Mouse (Mus musculus): Measurements from ENCODE around the gene Nfic. TPM values are rescaled to one million over a fixed set of nuclear protein-coding genes. Genes with fewer than 3 reads are reported as not detected.
A peak's percentile ranks its signal among the peaks of the same experiment; 100 is the strongest.

The Nfic gene
- polyA plus RNA-seq, 1 experiment from 2014 or later, result 29.2 TPM

GRCm38 (mm10) chr10:81351678-81352291, 103.7 kb downstream of the Nfic start:
- no peak overlapping the region for H3K27ac ChIP-seq (ENCODE audit: low read depth, low read length)
- TF ChIP-seq CTCF (IDR thresholded peaks at IDR 0.05; ENCODE audit: low read depth), result no peak
- H3K36me3 ChIP-seq (ENCODE audit: control insufficient read depth, insufficient read depth), result peaks cover 13% of the 10 kb centered on the region; the same call in 1 of the 2 replicates
- no peak for ATAC-seq
- H3K9ac ChIP-seq (ENCODE audit: low read depth, low read length), result no peak overlapping the region
- H3K9me3 ChIP-seq (ENCODE audit: control insufficient read depth), result no peaks in the 10 kb centered on the region
- no peak overlapping the region for H3K4me3 ChIP-seq (ENCODE audit: low read depth, low read length)
- WGBS, result 12% methylated on average over 9 of the region's 9 CpGs
- H3K27me3 ChIP-seq (replicated peaks; ENCODE audit: control insufficient read depth, insufficient read depth, low read length), result no peaks in the 10 kb centered on the region
- H3K4me1 ChIP-seq (replicated peaks; ENCODE audit: control insufficient read depth, insufficient read depth, low read length), result no peaks in the 10 kb centered on the region
- H3K4me2 ChIP-seq (replicated peaks; ENCODE audit: low read depth), result 0 out of 2 replicates have a peak overlapping the region, but pooled peaks have one; percentile 21

- Histone ChIP-seq H3K36me3 (ENCODE audit: control insufficient read depth, insufficient read depth) (peaks cover 13% of the 10 kb centered on the region; the same call in 1 of the 2 replicates), H3K4me2 (replicated peaks; ENCODE audit: low read depth) (peak within 1 kb of the TSS; percentile 90), H3K27ac (ENCODE audit: low read depth, low read length) (peak within 1 kb of the TSS; percentile 75), H3K4me3 (ENCODE audit: low read depth, low read length) (peak within 1 kb of the TSS; percentile 76), H3K27me3 (replicated peaks; ENCODE audit: control insufficient read depth, insufficient read depth, low read length) (no peaks in the 10 kb centered on the region), H3K9me3 (ENCODE audit: control insufficient read depth) (no peaks in the 10 kb centered on the region), H3K4me1 (replicated peaks; ENCODE audit: control insufficient read depth, insufficient read depth, low read length) (no peaks in the 10 kb centered on the region), H3K9ac (ENCODE audit: low read depth, low read length) (peak within 1 kb of the TSS; percentile 73)
- peak; percentile 92 for ATAC-seq
- peak; percentile 93 for TF ChIP-seq CTCF (IDR thresholded peaks at IDR 0.05; ENCODE audit: low read depth)
- WGBS, result under 1% methylated on average over 54 of the region's 54 CpGs
Measured at GRCm38 (mm10) chr10:81350351-81351063, 104.9 kb downstream of the Nfic start, which contains the start of gene Hmg20b. Gene Hmg20b, minus strand, starts transcription at chr10:81350480.

GRCm38 (mm10) chr10:81349961-81350350, 105.5 kb downstream of the Nfic start:
- H3K9ac ChIP-seq (ENCODE audit: low read depth, low read length), result peak overlapping the region; percentile 73
- peak overlapping the region; percentile 75 for H3K27ac ChIP-seq (ENCODE audit: low read depth, low read length)
- under 1% methylated on average over 28 of the region's 29 CpGs for WGBS
- no peaks in the 10 kb centered on the region for H3K9me3 ChIP-seq (ENCODE audit: control insufficient read depth)
- H3K27me3 ChIP-seq (replicated peaks; ENCODE audit: control insufficient read depth, insufficient read depth, low read length), result no peaks in the 10 kb centered on the region
- no peak for ATAC-seq
- H3K4me2 ChIP-seq (replicated peaks; ENCODE audit: low read depth), result peak overlapping the region; percentile 90
- H3K36me3 ChIP-seq (ENCODE audit: control insufficient read depth, insufficient read depth), result peaks cover 13% of the 10 kb centered on the region; the same call in 1 of the 2 replicates
- TF ChIP-seq CTCF (IDR thresholded peaks at IDR 0.05; ENCODE audit: low read depth), result no peak
- H3K4me3 ChIP-seq (ENCODE audit: low read depth, low read length), result peak overlapping the region; percentile 76
- no peaks in the 10 kb centered on the region for H3K4me1 ChIP-seq (replicated peaks; ENCODE audit: control insufficient read depth, insufficient read depth, low read length)

DNA sequence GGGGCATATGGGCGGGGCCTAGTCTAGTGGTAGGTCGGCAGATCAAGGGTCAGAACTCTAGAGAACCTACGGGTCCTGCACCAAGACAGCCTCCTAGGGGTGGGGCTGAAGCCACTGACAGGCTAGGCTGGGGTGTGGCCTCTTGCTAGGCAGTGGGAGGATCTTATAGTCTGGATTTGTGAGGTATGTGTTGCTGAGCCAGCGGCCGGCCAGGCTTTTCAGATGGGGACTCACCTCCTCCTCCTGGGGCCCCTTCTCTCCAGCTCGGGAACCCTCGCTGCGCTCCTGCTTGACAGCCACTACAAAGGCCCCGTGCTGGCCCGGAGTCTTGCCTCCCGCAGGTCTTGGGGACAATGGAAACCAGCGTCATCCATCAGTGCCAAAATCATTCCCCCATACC, 106.3 kb downstream of the Nfic start:
- no peaks in the 10 kb centered on the region for H3K9me3 ChIP-seq (ENCODE audit: control insufficient read depth)
- H3K36me3 ChIP-seq (ENCODE audit: control insufficient read depth, insufficient read depth), result peaks cover 13% of the 10 kb centered on the region; the same call in 1 of the 2 replicates
- 4% methylated on average over 12 of the region's 12 CpGs for whole genome bisulfite sequencing
- TF ChIP-seq CTCF (IDR thresholded peaks at IDR 0.05; ENCODE audit: low read depth), result no peak
- H3K9ac ChIP-seq (ENCODE audit: low read depth, low read length), result 0 out of 2 replicates have a peak overlapping the region, but pooled peaks have one; percentile 73
- no peaks in the 10 kb centered on the region for H3K27me3 ChIP-seq (replicated peaks; ENCODE audit: control insufficient read depth, insufficient read depth, low read length)
- H3K4me3 ChIP-seq (ENCODE audit: low read depth, low read length), result peak overlapping the region; percentile 76
- H3K27ac ChIP-seq (ENCODE audit: low read depth, low read length), result no peak overlapping the region; the same call in 1 of the 2 replicates
- ATAC-seq, result no peak
- H3K4me1 ChIP-seq (replicated peaks; ENCODE audit: control insufficient read depth, insufficient read depth, low read length), result no peaks in the 10 kb centered on the region
- H3K4me2 ChIP-seq (replicated peaks; ENCODE audit: low read depth), result peak overlapping the region; percentile 90

GRCm38 (mm10) chr10:81346453-81347067, 108.9 kb downstream of the Nfic start:
- Histone ChIP-seq H3K36me3 (ENCODE audit: control insufficient read depth, insufficient read depth) (peaks cover 13% of the 10 kb centered on the region; the same call in 1 of the 2 replicates), H3K4me3 (ENCODE audit: low read depth, low read length) (peak overlapping the region; percentile 27; the same call in 1 of the 2 replicates), H3K4me2 (replicated peaks; ENCODE audit: low read depth) (peak overlapping the region; percentile 67), H3K4me1 (replicated peaks; ENCODE audit: control insufficient read depth, insufficient read depth, low read length) (no peaks in the 10 kb centered on the region), H3K9me3 (ENCODE audit: control insufficient read depth) (no peaks in the 10 kb centered on the region), H3K27me3 (replicated peaks; ENCODE audit: control insufficient read depth, insufficient read depth, low read length) (peaks cover 14% of the 10 kb centered on the region), H3K9ac (ENCODE audit: low read depth, low read length) (0 out of 2 replicates have a peak overlapping the region, but pooled peaks have one; percentile 13), H3K27ac (ENCODE audit: low read depth, low read length) (no peak overlapping the region)
- WGBS, result 13% methylated on average over 55 of the region's 55 CpGs
- ATAC-seq, result peak; percentile 46
- peak; percentile 70 for TF ChIP-seq CTCF (IDR thresholded peaks at IDR 0.05; ENCODE audit: low read depth)

Small RNA genes lying within 50 kb of the gene (microRNA-seq; reads per million reads assigned to microRNA genes)
- gene Gm25595 (not detected), gene Mir1191b (1.1 reads per million), gene Mir6913 (not detected)

Other genes with a start within 250 kb of the Nfic start
- gene Atcay, start 224.8 kb downstream of the Nfic start, polyA plus RNA-seq (2015; fragmentation: Nextera tagmentation; extraction: Ambion mirVana), result 0.90 and 1.1 TPM in 2 replicates
- 3.2 and 3.4 TPM in 2 replicates for gene Zfr2, start 222.5 kb downstream of the Nfic start, polyA plus RNA-seq (2015; fragmentation: Nextera tagmentation; extraction: Ambion mirVana)
- gene Matk, start 202.7 kb downstream of the Nfic start, polyA plus RNA-seq (2015; fragmentation: Nextera tagmentation; extraction: Ambion mirVana), result 0.66 and 1.2 TPM in 2 replicates
- gene Mrpl54, start 188.7 kb downstream of the Nfic start, polyA plus RNA-seq (2015; fragmentation: Nextera tagmentation; extraction: Ambion mirVana), result 268 and 287 TPM in 2 replicates
- gene Apba3, start 188.7 kb downstream of the Nfic start, polyA plus RNA-seq (2015; fragmentation: Nextera tagmentation; extraction: Ambion mirVana), result 75.2 and 75.4 TPM in 2 replicates
- 43.2 and 43.4 TPM in 2 replicates for gene Tjp3, start 164.1 kb downstream of the Nfic start, polyA plus RNA-seq (2015; fragmentation: Nextera tagmentation; extraction: Ambion mirVana)
- gene Pip5k1c, start 162.7 kb downstream of the Nfic start, polyA plus RNA-seq (2015; fragmentation: Nextera tagmentation; extraction: Ambion mirVana), result 27.2 and 27.6 TPM in 2 replicates
- 14.7 and 15.0 TPM in 2 replicates for gene Cactin, start 134.5 kb downstream of the Nfic start, polyA plus RNA-seq (2015; fragmentation: Nextera tagmentation; extraction: Ambion mirVana)
- 9.8 and 10.7 TPM in 2 replicates for gene Tbxa2r, start 126.9 kb downstream of the Nfic start, polyA plus RNA-seq (2015; fragmentation: Nextera tagmentation; extraction: Ambion mirVana)
- 0.04 and 0.08 TPM in 2 replicates for gene Gipc3, start 112.4 kb downstream of the Nfic start, polyA plus RNA-seq (2015; fragmentation: Nextera tagmentation; extraction: Ambion mirVana)
- gene Hmg20b, start 105.2 kb downstream of the Nfic start, polyA plus RNA-seq (2015; fragmentation: Nextera tagmentation; extraction: Ambion mirVana), result 99.8 and 111 TPM in 2 replicates
- 29.6 and 32.8 TPM in 2 replicates for gene Mfsd12, start 98.1 kb downstream of the Nfic start, polyA plus RNA-seq (2015; fragmentation: Nextera tagmentation; extraction: Ambion mirVana)
- gene 4930404N11Rik, start 89.8 kb downstream of the Nfic start, polyA plus RNA-seq (2015; fragmentation: Nextera tagmentation; extraction: Ambion mirVana), result 0.85 and 1.5 TPM in 2 replicates
- gene Fzr1, start 77.1 kb downstream of the Nfic start, polyA plus RNA-seq (2015; fragmentation: Nextera tagmentation; extraction: Ambion mirVana), result 40.8 and 45.2 TPM in 2 replicates
- gene Dohh, start 71.2 kb downstream of the Nfic start, polyA plus RNA-seq (2015; fragmentation: Nextera tagmentation; extraction: Ambion mirVana), result 54.0 and 59.4 TPM in 2 replicates
- 0.76 and 1.1 TPM in 2 replicates for gene Gm48551, start 71.2 kb downstream of the Nfic start, polyA plus RNA-seq (2015; fragmentation: Nextera tagmentation; extraction: Ambion mirVana)
- 0.31 TPM in 1 of 2 replicates, not detected in the other for gene Gm48552, start 66.6 kb downstream of the Nfic start, polyA plus RNA-seq (2015; fragmentation: Nextera tagmentation; extraction: Ambion mirVana)
- gene Smim24, start 62.6 kb downstream of the Nfic start, polyA plus RNA-seq (2015; fragmentation: Nextera tagmentation; extraction: Ambion mirVana), result 1,233 and 1,333 TPM in 2 replicates
- 0.76 and 1.0 TPM in 2 replicates for gene Celf5, start 27.1 kb upstream of the Nfic start, polyA plus RNA-seq (2015; fragmentation: Nextera tagmentation; extraction: Ambion mirVana)
- 58.6 and 61.1 TPM in 2 replicates for gene Ncln, start 40.8 kb upstream of the Nfic start, polyA plus RNA-seq (2015; fragmentation: Nextera tagmentation; extraction: Ambion mirVana)
- gene S1pr4, start 44.5 kb upstream of the Nfic start, polyA plus RNA-seq (2015; fragmentation: Nextera tagmentation; extraction: Ambion mirVana), result 0.50 and 0.74 TPM in 2 replicates
- 0.64 and 0.78 TPM in 2 replicates for gene Gna15, start 68.6 kb upstream of the Nfic start, polyA plus RNA-seq (2015; fragmentation: Nextera tagmentation; extraction: Ambion mirVana)
- 188 and 195 TPM in 2 replicates for gene Gna11, start 89.6 kb upstream of the Nfic start, polyA plus RNA-seq (2015; fragmentation: Nextera tagmentation; extraction: Ambion mirVana)
- 528 and 536 TPM in 2 replicates for gene Aes, start 103.9 kb upstream of the Nfic start, polyA plus RNA-seq (2015; fragmentation: Nextera tagmentation; extraction: Ambion mirVana)
- gene Tle2, start 118.9 kb upstream of the Nfic start, polyA plus RNA-seq (2015; fragmentation: Nextera tagmentation; extraction: Ambion mirVana), result 3.0 and 5.2 TPM in 2 replicates
- 3.9 and 4.2 TPM in 2 replicates for gene Tle6, start 145.4 kb upstream of the Nfic start, polyA plus RNA-seq (2015; fragmentation: Nextera tagmentation; extraction: Ambion mirVana)
- gene BC025920, start 150.6 kb upstream of the Nfic start, polyA plus RNA-seq (2015; fragmentation: Nextera tagmentation; extraction: Ambion mirVana), result 0.18 and 0.20 TPM in 2 replicates
- 13.5 and 13.9 TPM in 2 replicates for gene Sirt6, start 172.2 kb upstream of the Nfic start, polyA plus RNA-seq (2015; fragmentation: Nextera tagmentation; extraction: Ambion mirVana)
- 3.5 and 4.2 TPM in 2 replicates for gene Ankrd24, start 172.9 kb upstream of the Nfic start, polyA plus RNA-seq (2015; fragmentation: Nextera tagmentation; extraction: Ambion mirVana)
- 1.6 TPM in 2 replicates for gene Gm10778, start 193.4 kb upstream of the Nfic start, polyA plus RNA-seq (2015; fragmentation: Nextera tagmentation; extraction: Ambion mirVana)
- gene Zfp433, start 249.2 kb upstream of the Nfic start, polyA plus RNA-seq (2015; fragmentation: Nextera tagmentation; extraction: Ambion mirVana), result 4.4 and 7.8 TPM in 2 replicates